ENCODE assay signal across 8 mouse cellular contexts in the genomic region with DNA sequence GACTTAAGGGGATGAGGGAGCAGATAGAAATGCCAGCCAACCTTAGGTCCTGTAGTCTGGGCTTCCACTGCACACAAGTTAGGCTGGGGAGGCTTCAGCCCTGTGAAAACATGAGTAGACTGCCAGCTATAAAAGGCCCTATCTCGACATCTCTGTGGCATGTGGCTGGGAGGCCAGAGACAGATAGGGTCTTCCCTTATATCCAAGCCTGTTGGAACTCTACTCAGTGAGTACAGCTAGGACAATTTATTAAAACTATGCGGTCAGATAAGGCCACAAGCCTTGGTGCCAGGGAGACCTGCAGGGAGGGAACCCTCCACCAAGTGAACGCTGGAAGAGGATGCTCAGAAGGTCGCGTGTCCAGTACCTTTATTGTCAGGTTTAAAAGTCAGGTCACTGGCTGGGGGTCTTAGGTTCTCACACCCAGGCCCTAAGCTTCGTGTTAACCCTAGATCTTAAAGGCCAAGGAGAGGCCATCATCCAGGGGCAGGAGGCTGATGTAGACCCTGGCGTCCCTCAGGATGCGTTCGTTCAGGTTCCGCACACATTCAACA. TPM values are rescaled to one million over a fixed set of nuclear protein-coding genes. Genes with fewer than 3 reads are reported as not detected.
DNase-seq lines count a peak whose midpoint lies in the region; ATAC-seq and TF ChIP-seq lines count a peak whose summit lies in the region.

No protein-coding gene starts in this region.

- peak overlapping the region; percentile 91; the same call in 1 of the 2 replicates for H3K9ac ChIP-seq in hindbrain, embryonic 14.5 days
- H3K9ac ChIP-seq in midbrain, embryonic 14.5 days (replicated peaks; ENCODE audit: low read length) = no peak overlapping the region

- peak overlapping the region; percentile 21 for H3K4me3 ChIP-seq in bone marrow macrophage, adult 2 months (ENCODE audit: insufficient read depth, low read length)
- H3K4me3 ChIP-seq in hindbrain, embryonic 14.5 days (replicated peaks; ENCODE audit: low read length) = peak overlapping the region; percentile 79
- H3K4me3 ChIP-seq in midbrain, embryonic 14.5 days (replicated peaks; ENCODE audit: low read depth, low read length) = peak overlapping the region; percentile 61

- 19% methylated on average over 10 of the region's 10 CpGs for WGBS in hindbrain, embryonic 14.5 days
- 20% methylated on average over 10 of the region's 10 CpGs for WGBS in midbrain, embryonic 14.5 days

- TF ChIP-seq POLR2A in bone marrow macrophage, adult 2 months (IDR thresholded peaks at IDR 0.05; ENCODE audit: borderline replicate concordance, low read depth, low read length) = no peak

- peaks cover 14% of the 10 kb centered on the region for H3K4me1 ChIP-seq in bone marrow macrophage, adult 2 months (ENCODE audit: control insufficient read depth, insufficient read depth, low read length)
- H3K4me1 ChIP-seq in hindbrain, embryonic 14.5 days (replicated peaks; ENCODE audit: control insufficient read depth, insufficient read depth, low read length) = peaks cover 15% of the 10 kb centered on the region
- peaks cover 9% of the 10 kb centered on the region; the same call in 1 of the 2 replicates for H3K4me1 ChIP-seq in midbrain, embryonic 14.5 days (ENCODE audit: control insufficient read depth, insufficient read depth, low read length)

- no peak overlapping the region for H3K27ac ChIP-seq in bone marrow macrophage, adult 2 months (ENCODE audit: insufficient read depth, low read depth, low read length)
- no peak overlapping the region for H3K27ac ChIP-seq in hindbrain, embryonic 14.5 days
- no peak overlapping the region for H3K27ac ChIP-seq in midbrain, embryonic 14.5 days (replicated peaks; ENCODE audit: low read depth, low read length)

- no peaks in the 10 kb centered on the region for H3K9me3 ChIP-seq in hindbrain, embryonic 14.5 days (ENCODE audit: control insufficient read depth, low read length)
- H3K9me3 ChIP-seq in midbrain, embryonic 14.5 days (ENCODE audit: control insufficient read depth, low read length) = no peaks in the 10 kb centered on the region

- no peaks in the 10 kb centered on the region for H3K27me3 ChIP-seq in hindbrain, embryonic 14.5 days (ENCODE audit: control insufficient read depth, insufficient read depth, low read length)
- no peaks in the 10 kb centered on the region for H3K27me3 ChIP-seq in midbrain, embryonic 14.5 days (ENCODE audit: control insufficient read depth, insufficient read depth, low read length)

- TF ChIP-seq CTCF in bone marrow macrophage, adult 2 months (IDR thresholded peaks at IDR 0.05; ENCODE audit: low read depth, low read length) = no peak

- peaks cover 52% of the 10 kb centered on the region for H3K36me3 ChIP-seq in hindbrain, embryonic 14.5 days (replicated peaks; ENCODE audit: control insufficient read depth, insufficient read depth)
- peaks cover 46% of the 10 kb centered on the region for H3K36me3 ChIP-seq in midbrain, embryonic 14.5 days (ENCODE audit: control insufficient read depth, insufficient read depth, low read length)

- peak; percentile 12 for DNase-seq in kidney, adult 9 months
- DNase-seq in kidney, postnatal 4 days = no peak
- no peak for DNase-seq in hindbrain, embryonic 14.5 days (ENCODE audit: low spot score)
- no peak for DNase-seq in midbrain, embryonic 14.5 days
- DNase-seq in ovary, adult 18-20 months (ENCODE audit: low spot score) = no peak
- no peak for DNase-seq in frontal cortex, postnatal 36 days (ENCODE audit: low spot score in 2 of 2)
- no peak for DNase-seq in thymus, postnatal 4 days

- ATAC-seq in hindbrain, embryonic 14.5 days (ENCODE audit: low FRiP score) = no peak
- ATAC-seq in midbrain, embryonic 14.5 days (ENCODE audit: low FRiP score, low TSS enrichment) = no peak

- H3K4me2 ChIP-seq in hindbrain, embryonic 14.5 days (replicated peaks) = peak overlapping the region; percentile 99
- H3K4me2 ChIP-seq in midbrain, embryonic 14.5 days (ENCODE audit: low read length) = peak overlapping the region; percentile 99

RNA-seq across cellular contexts. Expression of a gene that starts 1.9 kb away (rescaled TPM):
- 15.5 and 23.1 TPM in 2 replicates for polyA plus RNA-seq in bone marrow macrophage, adult 2 months (2012; ENCODE audit: insufficient read depth, insufficient read length, missing spikeins)
- polyA plus RNA-seq in hindbrain, embryonic 14.5 days (2014; fragmentation: Nextera tagmentation; extraction: Ambion mirVana) = 55.8 and 58.0 TPM in 2 replicates
- 38.8 and 55.7 TPM in 2 replicates for polyA plus RNA-seq in midbrain, embryonic 14.5 days (2014; fragmentation: Nextera tagmentation; extraction: Ambion mirVana)

RNA-seq across cellular contexts. Expression of a gene that starts 21.9 kb away (rescaled TPM):
- polyA plus RNA-seq in bone marrow macrophage, adult 2 months (2012; ENCODE audit: insufficient read depth, insufficient read length, missing spikeins) = 211 and 222 TPM in 2 replicates
- 305 and 316 TPM in 2 replicates for polyA plus RNA-seq in hindbrain, embryonic 14.5 days (2014; fragmentation: Nextera tagmentation; extraction: Ambion mirVana)
- 266 and 297 TPM in 2 replicates for polyA plus RNA-seq in midbrain, embryonic 14.5 days (2014; fragmentation: Nextera tagmentation; extraction: Ambion mirVana)

Comparison
In these comparisons a context has a peak if more than half of its experiments do, and no peak if none do; other contexts are left out.
1. H3K4me3 ChIP-seq: peak in every context shown above with its lines; median percentile 79 in hindbrain, embryonic 14.5 days; 61 in midbrain, embryonic 14.5 days; 21 in bone marrow macrophage, adult 2 months.